Mouse (Mus musculus) ES-E14 (cell line): ENCODE measurements at regions not wholly inside any gene's neighbourhood (a gene's known extent, or its start where the extent isn't known, plus 50 kb on each side); places are given as distances from the start of the nearest gene placed in this dataset.

ENCODE experiments used
- DNase-seq: peaks from one replicate; pipeline ENCODE4 v3.0.0-alpha.2; 2013; ENCODE audit warnings: low read depth, low spot score
- H3K27ac ChIP-seq: 2 replicates; pipeline ENCODE4 v1.5.1; 2012; ENCODE audit warnings: low read depth, mild to moderate bottlenecking, low read length, moderate library complexity, mixed read lengths; ENCODE audit not compliant: poor library complexity, insufficient read depth, severe bottlenecking
- H3K36me3 ChIP-seq: 2 replicates; pipeline ENCODE4 v1.6.1; 2012; ENCODE audit warnings: mild to moderate bottlenecking, low read length, moderate library complexity, mixed read lengths; ENCODE audit not compliant: control insufficient read depth, poor library complexity, insufficient read depth, severe bottlenecking
- H3K4me1 ChIP-seq, 2 experiments: fragments of 150-350 bp in 1 of 2; sonication (generic) in 1 of 2; 2 replicates each; pipeline ENCODE4 v1.6.1; 2012; ENCODE audit warnings: low read length in 2 of 2, mild to moderate bottlenecking in 1 of 2, mixed read lengths in 1 of 2; ENCODE audit not compliant: control insufficient read depth in 2 of 2, insufficient read depth in 2 of 2, poor library complexity in 1 of 2
- H3K4me3 ChIP-seq, 2 experiments: fragments of 150-350 bp in 1 of 2; sonication (generic) in 1 of 2; 2 replicates each; pipeline ENCODE4 v1.5.1; 2012; ENCODE audit warnings: low read length in 2 of 2, low read depth in 1 of 2, mild to moderate bottlenecking in 1 of 2, mixed read lengths in 1 of 2; ENCODE audit not compliant: insufficient read depth in 1 of 2, poor library complexity in 1 of 2, severe bottlenecking in 1 of 2
- H3K9ac ChIP-seq: 2 replicates; pipeline ENCODE4 v1.6.1; 2012; ENCODE audit warnings: low read depth, mild to moderate bottlenecking, low read length, mixed read lengths; ENCODE audit not compliant: poor library complexity, insufficient read depth, severe bottlenecking
- H3K9me3 ChIP-seq: fragments of 150-350 bp; sonication (generic); 2 replicates; pipeline ENCODE4 v1.6.1; 2012; ENCODE audit warnings: low read depth, mild to moderate bottlenecking, low read length; ENCODE audit not compliant: control insufficient read depth, insufficient read depth
- CHD2 ChIP-seq: IDR thresholded peaks from 2 replicates; pipeline ENCODE4 v1.6.1; 2014; ENCODE audit warnings: mild to moderate bottlenecking, low read depth, low read length, inconsistent platforms
- HCFC1 ChIP-seq: IDR thresholded peaks from 2 replicates; pipeline ENCODE4 v1.6.1; 2012; ENCODE audit warnings: low read length, inconsistent platforms, borderline replicate concordance; ENCODE audit not compliant: insufficient read depth
- MAFK ChIP-seq: IDR thresholded peaks from 2 replicates; pipeline ENCODE4 v1.6.1; 2014; ENCODE audit warnings: mild to moderate bottlenecking, low read depth, low read length, inconsistent platforms; ENCODE audit not compliant: insufficient read depth
- ZC3H11A ChIP-seq: IDR thresholded peaks from 2 replicates; pipeline ENCODE4 v1.6.1; 2012; ENCODE audit warnings: low read depth, mild to moderate bottlenecking, inconsistent platforms, low read length, borderline replicate concordance
- ZNF384 ChIP-seq: IDR thresholded peaks from 2 replicates; pipeline ENCODE4 v1.6.1; 2012; ENCODE audit warnings: low read depth, low read length, inconsistent platforms
- in situ Hi-C, 2 experiments: fragments of 600-800 bp; cut with MboI; formaldehyde crosslinking; loops; one replicate each; pipeline ENCODE4 v1.15.1; 2025; ENCODE audit warnings: low sequenced_read_pairs in 2 of 2, inconsistent platforms in 1 of 2; ENCODE audit not compliant: unreplicated experiment in 2 of 2

- TF ChIP-seq MAFK: no peak
- TF ChIP-seq CHD2: no peak
- no peak for TF ChIP-seq ZNF384
- TF ChIP-seq ZC3H11A: no peak
- TF ChIP-seq HCFC1: no peak
- H3K9me3 ChIP-seq: no peaks in the 10 kb centered on the region
- peaks cover 17 to 23% of the 10 kb centered on the region in 2 experiments for H3K4me1 ChIP-seq
- no peak for DNase-seq
- H3K27ac ChIP-seq: no peak overlapping the region
- in situ Hi-C loops: no loop called here
- no peaks in the 10 kb centered on the region for H3K36me3 ChIP-seq
- H3K4me3 ChIP-seq: no peak overlapping the region
- no peak overlapping the region for H3K9ac ChIP-seq
These were observed 161.7 kb downstream of the Gm10260 start for GRCm38 (mm10) chr13:97598507-97599431.

DNA sequence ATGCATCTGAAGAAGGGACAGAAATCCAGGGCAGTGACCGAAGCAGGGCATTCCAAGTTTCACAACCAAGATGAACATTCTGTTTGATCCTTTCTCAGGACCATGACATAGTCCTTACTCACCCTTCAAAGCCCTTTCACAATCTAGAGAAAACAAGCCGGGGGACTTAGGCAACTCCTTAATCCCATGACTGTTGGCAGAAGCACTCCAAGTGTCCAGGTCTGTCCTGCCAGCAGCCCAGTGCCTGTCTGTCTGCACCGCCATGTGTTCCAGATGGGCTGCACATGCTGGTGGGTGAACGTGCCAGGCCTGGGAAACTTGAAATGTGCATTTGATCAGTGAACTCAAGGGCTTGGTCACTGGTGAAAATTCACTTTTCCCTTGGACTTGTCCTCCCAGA, 165.6 kb downstream of the Gm10260 start:
- Histone ChIP-seq H3K27ac (no peak overlapping the region), H3K9ac (no peak overlapping the region), H3K36me3 (no peaks in the 10 kb centered on the region), H3K4me3 (no peak overlapping the region), H3K4me1 (peaks cover 8 to 12% of the 10 kb centered on the region in 2 experiments; a peak in 3 of 4 replicates), H3K9me3 (no peaks in the 10 kb centered on the region)
- no peak for DNase-seq
- in situ Hi-C loops: no loop called here
- TF ChIP-seq MAFK (no peak), ZNF384 (no peak), HCFC1 (no peak), ZC3H11A (no peak), CHD2 (no peak)

GRCm38 (mm10) chr13:97589626-97590025, 170.8 kb downstream of the Gm10260 start:
- Histone ChIP-seq H3K4me3 (no peak overlapping the region), H3K9me3 (no peaks in the 10 kb centered on the region), H3K36me3 (no peaks in the 10 kb centered on the region), H3K9ac (no peak overlapping the region), H3K27ac (peak overlapping the region; percentile 85), H3K4me1 (peaks cover 12 to 22% of the 10 kb centered on the region in 2 experiments)
- DNase-seq: no peak
- no peak for TF ChIP-seq HCFC1
- TF ChIP-seq CHD2: 0 out of 2 replicates have a peak, but pooled peaks have one; percentile 12
- in situ Hi-C loops: no loop called here

- no peak for DNase-seq
- Histone ChIP-seq H3K9ac (no peak overlapping the region), H3K36me3 (no peaks in the 10 kb centered on the region), H3K27ac (peak overlapping the region; percentile 85; the same call in 1 of the 2 replicates), H3K9me3 (no peaks in the 10 kb centered on the region), H3K4me3 (no peak overlapping the region), H3K4me1 (peaks cover 12 to 22% of the 10 kb centered on the region in 2 experiments)
- in situ Hi-C loops: no loop called here
- no peak for TF ChIP-seq HCFC1
- no peak for TF ChIP-seq CHD2
- TF ChIP-seq ZNF384: 0 out of 2 replicates have a peak, but pooled peaks have one; percentile 54
- TF ChIP-seq ZC3H11A: no peak
These were observed 172.3 kb downstream of the Gm10260 start for GRCm38 (mm10) chr13:97588085-97588484.
